Mouse (Mus musculus): ENCODE measurements around the gene Smim9. TPM values are rescaled to one million over a fixed set of nuclear protein-coding genes. Genes with fewer than 3 reads are reported as not detected.

The Smim9 gene
- total and polyA plus RNA-seq, 3 experiments: not detected

GRCm38 (mm10) chrX:75130467-75131160 is 33.0 kb downstream of the Smim9 start, which contains the start of gene Mpp1 (continued):
- TF ChIP-seq JUND (conservative IDR thresholded peaks at IDR 0.05; ENCODE audit: low read depth, low read length) (no peak), NELFE (IDR thresholded peaks at IDR 0.05; ENCODE audit: low read depth, low read length) (peak; percentile 58), MAZ (IDR thresholded peaks at IDR 0.05; ENCODE audit: low read depth, low read length) (no peak), SIN3A (IDR thresholded peaks at IDR 0.05; ENCODE audit: low read length) (0 out of 2 replicates have a peak, but pooled peaks have one; percentile 53), HCFC1 (IDR thresholded peaks at IDR 0.05; ENCODE audit: low read depth, low read length) (no peak), UBTF (IDR thresholded peaks at IDR 0.05; ENCODE audit: low read depth, low read length) (no peak), JUN (IDR thresholded peaks at IDR 0.05; ENCODE audit: insufficient read depth, low read depth, low read length) (no peak), IRF4 (IDR thresholded peaks at IDR 0.05; ENCODE audit: low read depth, low read length) (no peak)

- Histone ChIP-seq H3K36me3 (replicated peaks in 1 of 2; ENCODE audit: control insufficient read depth in 1 of 2, insufficient read depth in 1 of 2, low read length in 1 of 2) (peaks cover 0 to 7% of the 10 kb centered on the region in 2 experiments), H3K27ac (ENCODE audit: insufficient read depth, low read depth) (no peak overlapping the region), H3K79me2 (replicated peaks; ENCODE audit: control insufficient read depth, extremely low read depth, insufficient read depth, poor library complexity, severe bottlenecking) (0 out of 2 replicates have a peak, but pooled peaks cover 3% of the 10 kb centered on the region), H3K27me3 (replicated peaks) (no peaks in the 10 kb centered on the region), H3K4me3 (replicated peaks in 1 of 3; ENCODE audit: low read depth in 2 of 3, low read length in 2 of 3, poor library complexity in 1 of 3) (peak overlapping the region in 1 of 3 experiments; percentile 69), H3K4me2 (ENCODE audit: insufficient read depth, low read depth, poor library complexity, severe bottlenecking) (0 out of 2 replicates have a peak overlapping the region, but pooled peaks have one; percentile 44), H3K4me1 (ENCODE audit: control insufficient read depth in 1 of 2, insufficient read depth in 2 of 2) (peaks cover 0 to 10% of the 10 kb centered on the region in 2 experiments; a peak in 2 of 4 replicates), H3K9me3 (replicated peaks; ENCODE audit: low read length) (no peaks in the 10 kb centered on the region), H3K9ac (ENCODE audit: insufficient read depth, low read depth) (no peak overlapping the region; the same call in 1 of the 2 replicates)
- dilution Hi-C loops (cut with MboI; ENCODE audit: extremely low pct_ligation_motif_present, extremely low pct_unique_long_range_greater_than_20kb, low sequenced_read_pairs) (no loop called here), in situ Hi-C loops (cut with MboI; ENCODE audit: low pct_ligation_motif_present, low pct_unique_long_range_greater_than_20kb, low sequenced_read_pairs) (no loop called here)
- DNase-seq (ENCODE audit: extremely low read depth): no peak
- TF ChIP-seq RCOR1 (conservative IDR thresholded peaks at IDR 0.05; ENCODE audit: low read depth, low read length): no peak
- no peak for TF ChIP-seq MYC (IDR thresholded peaks at IDR 0.05; ENCODE audit: low read depth, low read length)
- TF ChIP-seq MAFK (IDR thresholded peaks at IDR 0.05; ENCODE audit: insufficient replicate concordance, low read length): no peak
- no peak for TF ChIP-seq TCF12 (IDR thresholded peaks at IDR 0.05; ENCODE audit: low read depth, low read length)
- no peak for TF ChIP-seq ZC3H11A (IDR thresholded peaks at IDR 0.05; ENCODE audit: low read depth, low read length)
- no peak for TF ChIP-seq ZNF384 (IDR thresholded peaks at IDR 0.05; ENCODE audit: low read depth, low read length)
- no peak for TF ChIP-seq ZMIZ1 (IDR thresholded peaks at IDR 0.05; ENCODE audit: low read depth, low read length)
- no peak for TF ChIP-seq EP300 (IDR thresholded peaks at IDR 0.05; ENCODE audit: low read length)
- no peak for TF ChIP-seq E2F4 (IDR thresholded peaks at IDR 0.05; ENCODE audit: insufficient replicate concordance, low read depth, low read length)
- no peak for TF ChIP-seq TBP (conservative IDR thresholded peaks at IDR 0.05; ENCODE audit: low read depth, low read length)
- no peak for TF ChIP-seq SMC3 (IDR thresholded peaks at IDR 0.05; ENCODE audit: low read depth, low read length)
- no peak for TF ChIP-seq CHD2 (IDR thresholded peaks at IDR 0.05; ENCODE audit: low read length)
- TF ChIP-seq MXI1 (IDR thresholded peaks at IDR 0.05; ENCODE audit: low read depth, low read length): no peak
- TF ChIP-seq NRF1 (IDR thresholded peaks at IDR 0.05; ENCODE audit: low read depth, low read length): no peak
- TF ChIP-seq UBTF (IDR thresholded peaks at IDR 0.05; ENCODE audit: low read depth, low read length): no peak
- TF ChIP-seq KAT2A (IDR thresholded peaks at IDR 0.05; ENCODE audit: insufficient replicate concordance, low read length): no peak
- TF ChIP-seq GABPA (IDR thresholded peaks at IDR 0.05; ENCODE audit: insufficient replicate concordance, low read depth, low read length): no peak
- no peak for TF ChIP-seq POLR2A (IDR thresholded peaks at IDR 0.05; ENCODE audit: low read depth, low read length)
- no peak for TF ChIP-seq HCFC1 (IDR thresholded peaks at IDR 0.05; ENCODE audit: low read depth, low read length)
- TF ChIP-seq MEF2A (IDR thresholded peaks at IDR 0.05; ENCODE audit: borderline replicate concordance, low read depth, low read length): no peak
Observed at GRCm38 (mm10) chrX:75129474-75129873, 34.1 kb downstream of the Smim9 start.

All from CH12.LX (cell line).